Mouse (Mus musculus) lung, adult 2 months (tissue): ENCODE measurements at regions not wholly inside any gene's neighbourhood (a gene's known extent, or its start where the extent isn't known, plus 50 kb on each side); places are given as distances from the start of the nearest gene placed in this dataset.
"Not testable (repeated sequence)": the region's sequence is repeated elsewhere in the genome, so short reads cannot be mapped to it uniquely, and the experiment has no call there.

Experiments
- DNase-seq: peaks from one replicate; pipeline ENCODE4 v3.0.0; 2022
- H3K4me1 ChIP-seq: fragments of 200-500 bp; 2 replicates; pipeline ENCODE4 v1.6.1; 2011; ENCODE audit warnings: low read length; ENCODE audit not compliant: control insufficient read depth, insufficient read depth
- H3K4me3 ChIP-seq: fragments of 200-500 bp; replicated peaks from 2 replicates; pipeline ENCODE3; 2011; ENCODE audit warnings: low read depth, mild to moderate bottlenecking, control low read depth, low read length; ENCODE audit errors: extremely low read depth
- CTCF ChIP-seq: fragments of 200-500 bp; IDR thresholded peaks from 2 replicates; pipeline ENCODE4 v1.5.1; 2011; ENCODE audit warnings: mild to moderate bottlenecking, low read length, control low read depth; ENCODE audit not compliant: insufficient read depth
- POLR2A ChIP-seq: fragments of 200-500 bp; IDR thresholded peaks from 2 replicates; pipeline ENCODE4 v1.6.1; 2011; ENCODE audit warnings: low read depth, mild to moderate bottlenecking, control low read depth, low read length, borderline replicate concordance; ENCODE audit errors: extremely low read depth
- WGBS: fragments of 180-500 bp; shearing (Covaris S2); methylation state at CpG from one replicate; pipeline ENCODE4 v1.1.7; 2018; 5-methylcytosine and 5-hydroxymethylcytosine counted together

- H3K4me1 ChIP-seq, DNase-seq, H3K4me3 ChIP-seq: not testable (repeated sequence)
- 69% methylated on average over 5 of the region's 5 CpGs for WGBS
Measured at GRCm38 (mm10) chr12:113597163-113597562, 53.5 kb downstream of the Adam6a start.

- 44% methylated on average over 4 of the region's 4 CpGs for WGBS
- Histone ChIP-seq H3K4me1 (no peaks in the 10 kb centered on the region), H3K4me3 (no peak overlapping the region)
- TF ChIP-seq POLR2A (no peak), CTCF (0 out of 2 replicates have a peak, but pooled peaks have one; percentile 7)
- DNase-seq = no peak
Measured at GRCm38 (mm10) chr12:113610924-113611323, 67.2 kb downstream of the Adam6a start.

DNA sequence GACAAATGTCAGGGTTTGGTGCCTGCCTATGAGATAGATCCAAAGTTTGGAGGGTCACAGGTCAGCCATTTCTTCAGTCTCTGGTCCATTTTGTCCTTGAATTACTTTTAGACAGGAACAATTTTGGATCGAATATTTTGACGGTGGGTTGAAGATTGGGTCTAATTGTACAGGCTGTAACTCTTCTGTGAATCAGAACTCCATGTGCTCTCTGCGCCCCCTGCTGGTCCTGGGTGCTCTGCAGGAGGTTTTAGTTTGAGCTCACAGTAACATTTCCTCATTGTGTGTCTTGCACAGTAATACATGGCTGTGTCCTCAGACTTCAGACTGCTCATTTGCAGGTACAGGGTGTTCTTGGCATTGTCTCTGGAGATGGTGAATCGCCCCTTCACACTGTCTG is 81.5 kb downstream of the Adam6a start:
- H3K4me1 ChIP-seq = not testable (repeated sequence)

GRCm38 (mm10) chr12:113630803-113631202 is 87.1 kb downstream of the Adam6a start:
- 89% methylated on average over 14 of the region's 14 CpGs for WGBS
- not testable (repeated sequence) for H3K4me1 ChIP-seq, DNase-seq, H3K4me3 ChIP-seq

More for the DNA sequence above, 81.5 kb downstream of the Adam6a start:
- WGBS = 35% methylated on average over 4 of the region's 4 CpGs
- not testable (repeated sequence) for DNase-seq, H3K4me3 ChIP-seq
